In genomic region chr4:82511524-82511923, GRCm38 (mm10) we compare ENCODE assay signal across 8 mouse cellular contexts.
A peak's percentile ranks its signal among the peaks of the same experiment; 100 is the strongest.
DNase-seq lines count a peak whose midpoint lies in the region; ATAC-seq lines count a peak whose summit lies in the region.

No protein-coding gene starts in this region.

- H3K36me3 ChIP-seq in heart, embryonic 13.5 days = no peaks in the 10 kb centered on the region
- H3K36me3 ChIP-seq in kidney, embryonic 16.5 days (ENCODE audit: insufficient read depth, low read length) = no peaks in the 10 kb centered on the region

- peak overlapping the region; percentile 56 for H3K4me3 ChIP-seq in heart, embryonic 13.5 days
- H3K4me3 ChIP-seq in kidney, embryonic 16.5 days (ENCODE audit: low read length) = peak overlapping the region; percentile 29

- peak overlapping the region; percentile 92 for H3K9ac ChIP-seq in heart, embryonic 13.5 days
- H3K9ac ChIP-seq in kidney, embryonic 16.5 days (replicated peaks; ENCODE audit: low read length) = peak overlapping the region; percentile 58

- H3K9me3 ChIP-seq in heart, embryonic 13.5 days = no peaks in the 10 kb centered on the region
- H3K9me3 ChIP-seq in kidney, embryonic 16.5 days (ENCODE audit: low read length) = no peaks in the 10 kb centered on the region

- no peak for ATAC-seq in heart, embryonic 13.5 days (ENCODE audit: extremely low read depth, insufficient number of reproducible peaks, low FRiP score, low TSS enrichment)
- no peak for ATAC-seq in kidney, embryonic 16.5 days (ENCODE audit: low FRiP score, low TSS enrichment)

- peak; percentile 32 for DNase-seq in right cerebral cortex, postnatal 14 days
- no peak for DNase-seq in right cerebral cortex, adult 18-20 months
- peak; percentile 56 for DNase-seq in embryo, embryonic 9.5 days (ENCODE audit: extremely low spot score)
- DNase-seq in lung, postnatal 10 days = peak; percentile 66
- peak; percentile 59 for DNase-seq in testis, postnatal 10 days (ENCODE audit: low spot score)
- DNase-seq in adipocyte (ENCODE audit: low spot score) = no peak

- H3K4me2 ChIP-seq in heart, embryonic 13.5 days = peak overlapping the region; percentile 95
- peak overlapping the region; percentile 90 for H3K4me2 ChIP-seq in kidney, embryonic 16.5 days (replicated peaks; ENCODE audit: low read depth, low read length)

- peak overlapping the region; percentile 96 for H3K27ac ChIP-seq in heart, embryonic 13.5 days (replicated peaks)
- H3K27ac ChIP-seq in kidney, embryonic 16.5 days (ENCODE audit: low read length) = peak overlapping the region; percentile 83

- H3K4me1 ChIP-seq in heart, embryonic 13.5 days = peaks cover 56% of the 10 kb centered on the region
- peaks cover 49% of the 10 kb centered on the region for H3K4me1 ChIP-seq in kidney, embryonic 16.5 days (ENCODE audit: insufficient read depth, low read length)

- no peaks in the 10 kb centered on the region for H3K27me3 ChIP-seq in heart, embryonic 13.5 days (replicated peaks)
- peaks cover 19% of the 10 kb centered on the region for H3K27me3 ChIP-seq in kidney, embryonic 16.5 days (ENCODE audit: insufficient read depth, low read length)

- WGBS in heart, embryonic 13.5 days = 2% methylated on average over 8 of the region's 8 CpGs
- WGBS in kidney, embryonic 16.5 days = under 1% methylated on average over 8 of the region's 8 CpGs

Comparison
In these comparisons a context has a peak if more than half of its experiments do, and no peak if none do; other contexts are left out.
1. DNase-seq: peak in right cerebral cortex, postnatal 14 days (single experiment), embryo, embryonic 9.5 days (single experiment), lung, postnatal 10 days (single experiment) and testis, postnatal 10 days (single experiment); none in right cerebral cortex, adult 18-20 months (single experiment) and adipocyte (single experiment).